Mouse (Mus musculus) E14TG2a.4 (cell line): ENCODE results near the gene Zfp36.

Experiments
- CTCF ChIP-seq: conservative IDR thresholded peaks from 2 replicates; pipeline ENCODE4 v1.5.1; 2014; ENCODE audit warnings: low read length
- NANOG ChIP-seq: IDR thresholded peaks from 2 replicates; pipeline ENCODE4 v1.6.1; 2014; ENCODE audit warnings: borderline replicate concordance, low read length, mixed read lengths

DNA sequence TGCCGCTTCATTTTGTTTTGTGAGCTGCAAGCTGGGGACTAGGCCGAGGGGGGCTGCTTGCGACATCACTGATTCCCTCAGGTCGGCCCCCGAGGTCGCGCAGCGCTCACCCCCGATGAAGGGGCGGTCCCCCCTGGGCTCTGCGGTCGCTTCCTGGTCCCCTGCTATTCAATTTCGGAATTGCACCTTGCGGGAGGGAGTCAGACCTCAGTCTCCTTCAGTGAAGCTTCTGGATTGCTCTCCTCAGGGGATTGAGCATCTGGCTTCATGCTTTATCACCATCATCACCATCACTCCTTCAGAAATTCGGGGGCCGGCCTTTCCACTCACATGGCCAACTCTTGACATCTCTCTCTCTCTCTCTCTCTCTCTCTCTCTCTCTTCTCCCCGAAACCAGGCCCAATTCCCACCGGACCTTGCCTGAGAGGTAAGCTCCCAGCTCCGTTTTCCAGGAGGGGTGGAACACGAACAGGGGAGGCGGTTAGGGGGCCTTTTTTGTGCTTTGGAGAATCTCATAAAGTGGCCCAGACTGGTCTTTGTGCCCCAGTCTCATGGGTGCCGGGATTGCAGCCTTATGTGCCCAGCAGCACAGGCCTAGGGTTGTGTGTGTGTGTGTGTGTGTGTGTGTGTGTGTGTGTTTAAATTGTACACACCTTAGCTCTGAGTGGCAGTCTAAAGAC, 13.4 kb upstream of the Zfp36 start:
- TF ChIP-seq CTCF (no peak), NANOG (no peak)
